Mouse (Mus musculus) erythroblast, embryonic 14.5 days (primary cell): Measurements from ENCODE around the gene Cln6. TPM values are rescaled to one million over a fixed set of nuclear protein-coding genes. Genes with fewer than 3 reads are reported as not detected.
"Not testable (repeated sequence)": the region's sequence is repeated elsewhere in the genome, so short reads cannot be mapped to it uniquely, and the experiment has no call there.

Experiments used
- H3K27me3 ChIP-seq: 2 replicates; pipeline ENCODE4 v1.6.1; 2012; ENCODE audit warnings: inconsistent platforms; ENCODE audit not compliant: control insufficient read depth
- H3K36me3 ChIP-seq: 2 replicates; pipeline ENCODE4 v1.6.1; 2012; ENCODE audit warnings: mild to moderate bottlenecking, inconsistent platforms; ENCODE audit not compliant: control insufficient read depth
- H3K4me1 ChIP-seq: 2 replicates; pipeline ENCODE4 v1.6.1; 2012; ENCODE audit warnings: inconsistent platforms; ENCODE audit not compliant: control insufficient read depth
- H3K4me3 ChIP-seq: replicated peaks from 2 replicates; pipeline ENCODE3; 2012; ENCODE audit warnings: moderate library complexity, mild to moderate bottlenecking, inconsistent platforms
- H3K9me3 ChIP-seq: 2 replicates; pipeline ENCODE4 v1.6.1; 2012; ENCODE audit warnings: low read length, inconsistent platforms, mixed read lengths; ENCODE audit not compliant: control insufficient read depth
- GATA1 ChIP-seq: IDR thresholded peaks from 2 replicates; pipeline ENCODE4 v1.6.1; 2012; ENCODE audit warnings: low read length, inconsistent platforms, mixed read lengths
- TAL1 ChIP-seq: IDR thresholded peaks from 3 replicates; pipeline ENCODE4 v1.6.1; 2012; ENCODE audit warnings: low read length, inconsistent platforms, mixed read lengths
- polyA plus RNA-seq: library from polyadenylated mRNA; stranded (reverse); fragments of >175 nt; gene quantifications from 2 replicates; pipeline ENCODE4 v1.2.3, GENCODE M21; 2012

The Cln6 gene
- polyA plus RNA-seq, 1 experiment = 2.2 TPM

DNA sequence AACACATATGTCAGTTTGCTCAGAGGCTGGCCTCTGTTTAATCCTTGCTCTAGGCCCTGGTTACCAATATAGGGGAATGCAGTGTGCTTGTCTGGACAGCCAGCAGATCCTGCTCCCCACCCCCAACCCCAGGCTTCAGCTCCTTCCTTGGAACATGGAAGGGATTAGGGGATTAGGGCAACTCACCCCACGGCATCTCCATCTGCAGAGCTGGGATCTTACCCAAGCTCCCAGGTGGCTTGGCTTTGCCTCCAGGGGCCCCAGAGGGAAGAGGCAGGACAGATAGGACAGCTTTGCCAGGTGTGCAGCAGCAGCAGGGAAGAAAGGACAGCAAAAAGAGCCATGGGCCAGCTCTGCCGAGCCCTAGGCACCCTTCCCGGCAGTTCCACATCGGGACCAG, 22.3 kb downstream of the Cln6 start:
- no peaks in the 10 kb centered on the region for H3K9me3 ChIP-seq
- TF ChIP-seq TAL1 = no peak
- TF ChIP-seq GATA1 = no peak
- H3K36me3 ChIP-seq = no peaks in the 10 kb centered on the region
- H3K4me1 ChIP-seq = no peaks in the 10 kb centered on the region
- no peak overlapping the region for H3K4me3 ChIP-seq
- no peaks in the 10 kb centered on the region for H3K27me3 ChIP-seq

DNA sequence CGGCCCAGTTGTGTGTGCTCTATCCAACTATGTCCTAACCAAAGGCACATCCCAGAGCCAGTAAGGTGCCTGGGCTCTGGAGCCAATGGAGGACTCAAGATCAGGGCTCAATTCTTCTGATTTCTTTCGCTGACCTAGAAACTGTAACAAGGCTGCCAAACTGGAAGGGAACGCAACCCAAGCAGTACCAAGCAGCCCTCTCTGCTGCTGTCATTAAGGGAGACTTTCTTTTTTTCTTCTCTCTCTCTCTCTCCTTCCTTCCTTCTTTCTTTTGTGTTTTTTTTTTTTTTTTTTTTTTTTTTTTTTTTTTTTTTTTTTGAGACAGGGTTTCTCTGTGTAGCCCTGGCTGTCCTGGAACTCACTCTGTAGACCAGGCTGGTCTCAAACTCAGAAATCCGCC, 30.7 kb downstream of the Cln6 start:
- H3K9me3 ChIP-seq, H3K4me1 ChIP-seq, H3K27me3 ChIP-seq, H3K36me3 ChIP-seq, H3K4me3 ChIP-seq: not testable (repeated sequence)

DNA sequence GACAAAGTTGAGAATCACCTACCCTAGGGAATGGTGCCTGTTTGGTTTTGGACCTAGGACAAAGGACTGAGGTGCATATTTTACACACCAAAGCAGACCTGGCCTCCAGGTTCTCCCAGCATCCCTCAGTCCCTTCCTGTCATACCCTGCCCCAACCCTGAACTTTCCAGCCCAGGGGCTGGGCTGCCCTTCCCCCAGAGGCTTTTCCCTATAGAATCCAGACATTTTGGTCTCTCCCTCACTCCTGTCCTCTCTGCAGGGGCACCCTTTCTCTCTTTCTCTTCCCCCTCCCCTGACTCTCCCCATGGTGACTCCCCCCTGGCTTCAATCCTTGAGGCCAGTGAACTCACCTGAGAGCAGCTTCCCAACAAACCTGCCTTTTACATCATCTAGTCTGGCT, 32.1 kb downstream of the Cln6 start:
- no peak overlapping the region for H3K4me3 ChIP-seq
- TF ChIP-seq GATA1 (no peak), TAL1 (no peak)
- H3K36me3 ChIP-seq = no peaks in the 10 kb centered on the region
- no peaks in the 10 kb centered on the region for H3K9me3 ChIP-seq
- no peaks in the 10 kb centered on the region for H3K4me1 ChIP-seq
- H3K27me3 ChIP-seq = no peaks in the 10 kb centered on the region

DNA sequence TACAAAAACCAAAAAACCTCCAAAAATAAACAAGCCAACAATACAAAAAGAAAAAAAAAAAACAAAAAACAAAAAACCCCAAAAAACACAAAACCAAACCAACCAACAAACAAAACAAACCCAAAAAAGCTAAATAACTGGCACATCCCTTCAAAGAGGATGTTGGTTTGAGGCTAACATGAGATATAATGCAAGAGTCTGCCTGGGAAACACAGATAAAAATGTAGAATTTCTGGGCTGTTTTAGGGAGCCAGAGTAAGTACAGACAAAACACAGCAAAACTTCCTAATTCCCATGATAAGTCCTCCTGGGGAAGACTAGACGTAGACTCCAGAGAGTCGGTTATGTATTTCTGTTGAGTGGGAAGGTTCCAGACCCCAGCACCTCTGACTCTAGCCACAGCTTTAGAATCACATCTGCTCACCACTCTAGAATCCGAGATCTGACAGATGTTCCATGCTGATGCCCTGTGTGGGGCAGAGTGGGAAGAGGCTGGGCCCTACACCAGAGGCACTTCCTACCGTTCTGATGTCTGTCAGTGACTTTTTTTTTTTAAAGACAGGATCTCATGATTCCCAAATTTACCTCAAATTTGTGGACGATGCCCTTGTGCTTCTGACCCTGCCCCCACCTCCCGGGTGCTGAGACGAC, 38.5 kb downstream of the Cln6 start:
- Histone ChIP-seq H3K27me3 (no peaks in the 10 kb centered on the region), H3K4me1 (peaks cover 8% of the 10 kb centered on the region), H3K36me3 (peaks cover 35% of the 10 kb centered on the region), H3K4me3 (no peak overlapping the region), H3K9me3 (no peaks in the 10 kb centered on the region)
- TF ChIP-seq TAL1 = no peak
- no peak for TF ChIP-seq GATA1

DNA sequence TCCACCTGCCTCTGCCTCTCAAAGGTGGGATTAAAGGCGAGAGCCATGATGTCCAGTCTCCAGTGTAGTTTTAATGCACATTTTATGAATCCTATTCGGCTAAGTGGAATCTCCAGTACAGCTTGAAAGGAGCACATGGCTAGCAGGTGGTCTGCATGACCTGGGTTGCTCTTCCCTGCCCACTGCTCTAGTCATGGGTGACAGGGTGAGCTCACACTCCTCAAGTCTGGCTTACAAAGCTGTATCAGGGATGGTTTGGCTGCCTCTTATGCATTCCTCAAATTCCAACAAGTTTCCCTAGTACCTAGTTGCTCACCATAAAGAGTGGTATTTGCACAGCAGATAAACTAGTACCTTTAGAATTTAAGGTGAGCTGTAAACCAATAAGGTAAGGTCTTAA, 39.2 kb downstream of the Cln6 start:
- TF ChIP-seq GATA1 (no peak), TAL1 (no peak)
- H3K4me3 ChIP-seq = no peak overlapping the region
- H3K4me1 ChIP-seq = peaks cover 8% of the 10 kb centered on the region
- H3K27me3 ChIP-seq = no peaks in the 10 kb centered on the region
- H3K9me3 ChIP-seq = no peaks in the 10 kb centered on the region
- peaks cover 41% of the 10 kb centered on the region for H3K36me3 ChIP-seq

DNA sequence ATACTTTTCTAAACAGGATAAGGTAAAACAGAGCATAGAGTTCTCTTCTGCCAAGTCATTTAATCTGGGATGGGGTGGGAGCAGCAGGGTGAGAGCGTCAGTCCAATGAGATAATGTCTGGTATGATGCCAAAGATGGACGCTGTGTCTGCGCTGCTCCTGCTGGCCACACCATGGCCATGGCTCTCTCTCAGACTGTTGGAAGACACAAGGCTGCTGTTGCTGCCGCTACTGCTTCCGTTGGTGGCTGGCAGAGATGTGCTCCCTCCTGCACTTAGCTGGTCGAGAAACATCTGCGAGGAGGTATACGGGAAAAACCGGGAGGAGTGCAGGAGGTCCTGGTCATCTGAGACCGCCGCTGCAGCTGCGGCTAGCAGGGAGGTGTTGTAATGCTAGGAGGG, 43.3 kb downstream of the Cln6 start:
- TF ChIP-seq TAL1 (no peak), GATA1 (no peak)
- Histone ChIP-seq H3K4me3 (no peak overlapping the region), H3K36me3 (peaks cover 76% of the 10 kb centered on the region), H3K9me3 (no peaks in the 10 kb centered on the region), H3K4me1 (peaks cover 5% of the 10 kb centered on the region), H3K27me3 (no peaks in the 10 kb centered on the region)

DNA sequence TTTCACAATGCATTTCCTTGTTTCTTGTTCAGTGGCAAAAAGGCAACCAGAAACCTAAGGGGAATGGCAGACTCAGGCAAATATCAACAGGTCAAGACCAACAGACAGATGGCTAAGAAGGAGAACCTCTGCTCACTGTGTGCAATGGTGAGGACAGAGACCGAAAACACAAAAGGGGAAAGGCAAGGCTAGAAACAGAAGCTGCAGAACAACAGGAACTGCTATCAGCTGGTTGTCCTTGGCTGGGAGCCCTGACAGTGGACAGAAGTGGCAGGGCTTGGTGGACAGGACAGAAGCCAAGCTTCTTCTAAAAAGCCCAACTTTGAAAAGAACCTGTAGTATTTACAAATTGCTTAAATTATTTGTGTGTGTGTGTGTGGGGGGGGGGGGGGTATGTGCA, 55.9 kb downstream of the Cln6 start:
- H3K36me3 ChIP-seq = peaks cover 71% of the 10 kb centered on the region
- TF ChIP-seq TAL1 = no peak
- TF ChIP-seq GATA1 = no peak

More for the DNA sequence above, 55.9 kb downstream of the Cln6 start:
- Histone ChIP-seq H3K4me1 (no peaks in the 10 kb centered on the region), H3K4me3 (no peak overlapping the region), H3K9me3 (no peaks in the 10 kb centered on the region), H3K27me3 (no peaks in the 10 kb centered on the region)

Other genes with a start within 250 kb of the Cln6 start
- not detected in 2 replicates for gene Itga11, start 161.0 kb upstream of the Cln6 start, polyA plus RNA-seq
- 0.32 and 0.41 TPM in 2 replicates for gene Fem1b, start 26.9 kb upstream of the Cln6 start, polyA plus RNA-seq
- gene Calml4, start 19.3 kb downstream of the Cln6 start, polyA plus RNA-seq = not detected in 2 replicates
- gene Pias1, start 149.1 kb downstream of the Cln6 start, polyA plus RNA-seq = 0.29 and 0.32 TPM in 2 replicates